Mouse (Mus musculus): ENCODE results near the gene Klk8. TPM values are rescaled to one million over a fixed set of nuclear protein-coding genes. Genes with fewer than 3 reads are reported as not detected.

Klk8 gene
- polyA plus RNA-seq, 1 experiment from 2014 or later, result 17.3 TPM

Other genes with a start within 250 kb of the Klk8 start
- gene Zfp658, start 235.3 kb upstream of the Klk8 start, polyA plus RNA-seq (2016; fragmentation: Nextera tagmentation; extraction: Ambion mirVana), result 0.46 and 0.56 TPM in 2 replicates
- gene Zfp719, start 218.0 kb upstream of the Klk8 start, polyA plus RNA-seq (2016; fragmentation: Nextera tagmentation; extraction: Ambion mirVana), result 3.4 and 3.5 TPM in 2 replicates
- gene Zfp819, start 190.4 kb upstream of the Klk8 start, polyA plus RNA-seq (2016; fragmentation: Nextera tagmentation; extraction: Ambion mirVana), result not detected in 2 replicates
- gene Ceacam18, start 162.9 kb upstream of the Klk8 start, polyA plus RNA-seq (2016; fragmentation: Nextera tagmentation; extraction: Ambion mirVana), result not detected in 2 replicates
- gene Siglece, start 137.4 kb upstream of the Klk8 start, polyA plus RNA-seq (2016; fragmentation: Nextera tagmentation; extraction: Ambion mirVana), result 0.79 and 1.6 TPM in 2 replicates
- 5.9 and 8.0 TPM in 2 replicates for gene Ctu1, start 125.6 kb upstream of the Klk8 start, polyA plus RNA-seq (2016; fragmentation: Nextera tagmentation; extraction: Ambion mirVana)
- not detected in 2 replicates for gene Klk14, start 107.2 kb upstream of the Klk8 start, polyA plus RNA-seq (2016; fragmentation: Nextera tagmentation; extraction: Ambion mirVana)
- 0.10 and 0.27 TPM in 2 replicates for gene Klk13, start 85.0 kb upstream of the Klk8 start, polyA plus RNA-seq (2016; fragmentation: Nextera tagmentation; extraction: Ambion mirVana)
- not detected in 2 replicates for gene Klk12, start 28.7 kb upstream of the Klk8 start, polyA plus RNA-seq (2016; fragmentation: Nextera tagmentation; extraction: Ambion mirVana)
- not detected in 2 replicates for gene Klk11, start 23.0 kb upstream of the Klk8 start, polyA plus RNA-seq (2016; fragmentation: Nextera tagmentation; extraction: Ambion mirVana)
- gene Klk10, start 16.5 kb upstream of the Klk8 start, polyA plus RNA-seq (2016; fragmentation: Nextera tagmentation; extraction: Ambion mirVana), result not detected in 2 replicates
- not detected in 2 replicates for gene Klk9, start 5.7 kb upstream of the Klk8 start, polyA plus RNA-seq (2016; fragmentation: Nextera tagmentation; extraction: Ambion mirVana)
- not detected in 2 replicates for gene Klk7, start 13.7 kb downstream of the Klk8 start, polyA plus RNA-seq (2016; fragmentation: Nextera tagmentation; extraction: Ambion mirVana)
- gene Klk6, start 26.9 kb downstream of the Klk8 start, polyA plus RNA-seq (2016; fragmentation: Nextera tagmentation; extraction: Ambion mirVana), result not detected in 2 replicates
- not detected in 2 replicates for gene Klk5, start 44.4 kb downstream of the Klk8 start, polyA plus RNA-seq (2016; fragmentation: Nextera tagmentation; extraction: Ambion mirVana)
- not detected in 2 replicates for gene Klk4, start 83.6 kb downstream of the Klk8 start, polyA plus RNA-seq (2016; fragmentation: Nextera tagmentation; extraction: Ambion mirVana)
- not detected in 2 replicates for gene Klk15, start 136.2 kb downstream of the Klk8 start, polyA plus RNA-seq (2016; fragmentation: Nextera tagmentation; extraction: Ambion mirVana)
- not detected in 2 replicates for gene Klk1b8, start 153.1 kb downstream of the Klk8 start, polyA plus RNA-seq (2016; fragmentation: Nextera tagmentation; extraction: Ambion mirVana)
- not detected in 2 replicates for gene Klk1b1, start 169.2 kb downstream of the Klk8 start, polyA plus RNA-seq (2016; fragmentation: Nextera tagmentation; extraction: Ambion mirVana)
- not detected in 2 replicates for gene Klk1b9, start 178.5 kb downstream of the Klk8 start, polyA plus RNA-seq (2016; fragmentation: Nextera tagmentation; extraction: Ambion mirVana)
- gene Klk1b11, start 198.3 kb downstream of the Klk8 start, polyA plus RNA-seq (2016; fragmentation: Nextera tagmentation; extraction: Ambion mirVana), result not detected in 2 replicates
- not detected in 2 replicates for gene Klk1b26, start 214.6 kb downstream of the Klk8 start, polyA plus RNA-seq (2016; fragmentation: Nextera tagmentation; extraction: Ambion mirVana)